Mouse (Mus musculus) left cerebral cortex, postnatal 36 days (tissue): ENCODE measurements at regions not wholly inside any gene's neighbourhood (a gene's known extent, or its start where the extent isn't known, plus 50 kb on each side); places are given as distances from the start of the nearest gene placed in this dataset.

Experiments used
- DNase-seq, 2 experiments: peaks; one replicate each; pipeline ENCODE4 v3.0.0; 2021 to 2022; ENCODE audit warnings: low spot score in 2 of 2, mixed read lengths in 1 of 2
- intact Hi-C: fragments of 180-260 bp; cut with DNase I; formaldehyde crosslinking; loops from one replicate; pipeline ENCODE4 v1.15.1; 2025

GRCm38 (mm10) chr3:29890764-29891163 lies 657.0 kb downstream of the Mecom start:
- intact Hi-C loops: no loop called here
- DNase-seq: no peak

- DNase-seq: no peak
- intact Hi-C loops: no loop called here
Measured at GRCm38 (mm10) chr3:29890286-29890685, 657.5 kb downstream of the Mecom start.

- intact Hi-C loops: no loop called here
- no peak for DNase-seq
Measured at GRCm38 (mm10) chr3:29889638-29890037, 658.2 kb downstream of the Mecom start.

GRCm38 (mm10) chr3:29879966-29880365 lies 667.8 kb downstream of the Mecom start:
- no peak for DNase-seq
- intact Hi-C loops: no loop called here

- intact Hi-C loops: no loop called here
- DNase-seq: no peak
Measured at GRCm38 (mm10) chr3:29875768-29876167, 672.0 kb downstream of the Mecom start.

GRCm38 (mm10) chr3:29862437-29862836 lies 685.4 kb downstream of the Mecom start:
- intact Hi-C loops: no loop called here
- DNase-seq: no peak

- DNase-seq: no peak
- intact Hi-C loops: no loop called here
Measured at GRCm38 (mm10) chr3:29852465-29852864, 695.3 kb downstream of the Mecom start.

- no peak for DNase-seq
- intact Hi-C loops: no loop called here
Measured at GRCm38 (mm10) chr3:29835432-29835831, 712.4 kb downstream of the Mecom start.

GRCm38 (mm10) chr3:29834884-29835283 lies 712.9 kb downstream of the Mecom start:
- intact Hi-C loops: no loop called here
- no peak for DNase-seq

GRCm38 (mm10) chr3:29831346-29831745 lies 716.5 kb downstream of the Mecom start:
- intact Hi-C loops: no loop called here
- DNase-seq: no peak

- no peak for DNase-seq
- intact Hi-C loops: no loop called here
Measured at GRCm38 (mm10) chr3:29822622-29823370, 725.0 kb downstream of the Mecom start.

GRCm38 (mm10) chr3:29816964-29817363 lies 730.8 kb downstream of the Mecom start:
- no peak for DNase-seq
- intact Hi-C loops: loop anchor here (10.0 kb wide), 1 partner anchor 198 kb away; no protein-coding TSS in a partner anchor

- DNase-seq: no peak
- intact Hi-C loops: loop anchor here (10.0 kb wide), 1 partner anchor 202 kb away; no protein-coding TSS in a partner anchor
Measured at GRCm38 (mm10) chr3:29813276-29813675, 731.5 kb downstream of the Egfem1 start.

- intact Hi-C loops: loop anchor here (10.0 kb wide), 1 partner anchor 202 kb away; no protein-coding TSS in a partner anchor
- no peak for DNase-seq
Measured at GRCm38 (mm10) chr3:29812480-29813240, 730.8 kb downstream of the Egfem1 start.

- DNase-seq: no peak
- intact Hi-C loops: no loop called here
Measured at GRCm38 (mm10) chr3:29806046-29806445, 724.2 kb downstream of the Egfem1 start.

- intact Hi-C loops: no loop called here
- DNase-seq: no peak
Measured at GRCm38 (mm10) chr3:29803456-29803855, 721.6 kb downstream of the Egfem1 start.

GRCm38 (mm10) chr3:29801081-29801480 lies 719.3 kb downstream of the Egfem1 start:
- intact Hi-C loops: no loop called here
- no peak for DNase-seq

GRCm38 (mm10) chr3:29774365-29774764 lies 692.5 kb downstream of the Egfem1 start:
- intact Hi-C loops: no loop called here
- no peak for DNase-seq

- intact Hi-C loops: no loop called here
- DNase-seq: no peak
Measured at GRCm38 (mm10) chr3:29771194-29771593, 689.4 kb downstream of the Egfem1 start.

GRCm38 (mm10) chr3:29768592-29768991 lies 686.8 kb downstream of the Egfem1 start:
- intact Hi-C loops: no loop called here
- no peak for DNase-seq

- DNase-seq: no peak
- intact Hi-C loops: no loop called here
Measured at GRCm38 (mm10) chr3:29764021-29764420, 682.2 kb downstream of the Egfem1 start.
